Mouse (Mus musculus) layer of hippocampus, postnatal 25 days (tissue): ENCODE measurements at regions not wholly inside any gene's neighbourhood (a gene's known extent, or its start where the extent isn't known, plus 50 kb on each side); places are given as distances from the start of the nearest gene placed in this dataset.

Experiments used
- DNase-seq, 2 experiments: peaks; one replicate each; pipeline ENCODE4 v3.0.0; 2022; ENCODE audit warnings: mixed read lengths in 2 of 2, low spot score in 1 of 2; ENCODE audit errors: extremely low spot score in 1 of 2

- DNase-seq: no peak
These were observed 338.8 kb upstream of the 5930422O12Rik start for GRCm38 (mm10) chr8:33089731-33090130.

- DNase-seq: no peak
These were observed 319.6 kb upstream of the 5930422O12Rik start for GRCm38 (mm10) chr8:33108914-33109313.

DNA sequence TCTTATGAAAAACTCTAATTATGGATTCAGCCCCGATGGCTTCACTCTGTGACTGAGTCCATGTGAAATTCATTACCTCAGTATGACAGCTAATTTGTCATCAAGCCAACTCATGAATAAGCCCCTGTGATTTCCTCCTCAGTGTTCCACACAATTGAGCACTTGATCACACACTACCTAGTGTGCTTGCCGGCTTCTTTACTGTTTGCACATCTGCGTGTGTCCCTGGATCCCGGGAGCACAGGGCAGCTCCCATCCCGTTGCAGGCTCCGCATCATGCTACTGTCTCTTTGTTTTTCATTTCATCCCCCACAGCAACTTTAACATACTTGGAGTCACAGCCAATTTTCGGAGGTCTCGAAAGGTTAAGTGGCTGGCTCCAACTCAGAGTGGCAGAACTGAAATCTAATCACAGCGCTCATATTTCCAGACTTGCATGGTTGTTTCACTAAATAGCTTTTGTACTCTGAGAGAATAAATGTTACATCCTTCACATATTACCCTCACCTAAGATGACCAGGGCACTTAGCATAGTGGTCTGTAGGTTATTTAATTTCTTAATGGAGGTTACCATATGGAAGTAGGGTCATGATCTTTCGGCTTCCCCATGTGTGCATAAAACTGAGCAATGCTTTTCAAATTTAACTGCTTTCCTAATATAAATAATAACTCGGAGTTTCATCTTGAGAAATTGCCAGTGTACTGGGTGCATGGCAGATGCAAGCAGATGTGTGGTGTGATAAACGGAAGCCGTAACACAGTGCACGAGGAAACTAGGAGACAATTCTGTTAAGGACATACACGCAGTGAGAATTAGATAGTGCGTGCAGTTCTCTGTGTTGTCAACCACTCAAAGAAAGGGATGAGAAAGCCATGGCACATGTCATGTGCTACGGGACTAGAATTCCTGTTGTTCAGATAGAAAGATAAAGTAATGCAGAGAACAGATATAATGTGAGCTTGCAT, 313.0 kb upstream of the 5930422O12Rik start:
- DNase-seq: no peak

GRCm38 (mm10) chr8:33123061-33123587, 305.4 kb upstream of the 5930422O12Rik start:
- DNase-seq: no peak

GRCm38 (mm10) chr8:33126981-33127380, 301.5 kb upstream of the 5930422O12Rik start:
- no peak for DNase-seq

- no peak for DNase-seq
These were observed 289.6 kb upstream of the 5930422O12Rik start for GRCm38 (mm10) chr8:33138874-33139273.

GRCm38 (mm10) chr8:33139850-33140249, 288.7 kb upstream of the 5930422O12Rik start:
- no peak for DNase-seq

DNA sequence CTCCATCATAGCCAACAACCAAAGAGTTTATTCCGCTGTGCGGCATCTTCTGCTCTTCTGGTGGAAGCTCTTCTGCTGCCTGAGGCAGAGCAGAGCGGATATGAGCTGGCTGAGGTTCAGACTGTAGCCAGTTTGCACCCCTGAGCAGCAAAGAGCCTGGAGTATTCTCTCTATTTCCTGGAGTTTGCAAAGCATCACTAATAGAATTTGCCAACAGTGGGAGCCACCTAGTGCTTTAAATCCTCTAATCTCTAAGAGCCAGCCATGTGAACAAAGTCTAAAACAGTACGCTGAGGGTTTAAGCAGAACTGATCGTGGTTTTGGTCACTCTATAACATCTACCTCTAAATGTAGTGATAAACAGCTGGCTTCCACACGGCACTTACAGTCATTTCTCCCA, 250.9 kb upstream of the 5930422O12Rik start:
- no peak for DNase-seq

GRCm38 (mm10) chr8:33183029-33183428, 245.5 kb upstream of the 5930422O12Rik start:
- no peak for DNase-seq
